Mouse (Mus musculus) erythroid progenitor cell, adult 5-6 weeks (primary cell): ENCODE results near the gene Dtnb. TPM values are rescaled to one million over a fixed set of nuclear protein-coding genes. Genes with fewer than 3 reads are reported as not detected.
A peak's percentile ranks its signal among the peaks of the same experiment; 100 is the strongest.
"Not testable (repeated sequence)": the region's sequence is repeated elsewhere in the genome, so short reads cannot be mapped to it uniquely, and the experiment has no call there.

Experiments used
- ATAC-seq: replicated peaks from 2 replicates; pipeline ENCODE4 v1.8.0; 2016; ENCODE audit warnings: moderate number of reproducible peaks, mild to moderate bottlenecking, moderate TSS enrichment, inconsistent platforms; ENCODE audit not compliant: poor library complexity, low FRiP score, severe bottlenecking
- total RNA-seq, 2 experiments: library from RNA; stranded (forward) in 1 of 2; stranded (reverse) in 1 of 2; fragments of 150-400 nt in 1 of 2; fragments of 186-747, 209-891 nt in 1 of 2; gene quantifications; 2 replicates each; pipeline versions ENCODE4 v1.2.3 to v1.2.4; 2015 to 2017; ENCODE audit warnings: low replicate concordance in 2 of 2

Gene Dtnb
- total RNA-seq, 2 experiments from 2014 or later, result 72.1 to 101 TPM

DNA sequence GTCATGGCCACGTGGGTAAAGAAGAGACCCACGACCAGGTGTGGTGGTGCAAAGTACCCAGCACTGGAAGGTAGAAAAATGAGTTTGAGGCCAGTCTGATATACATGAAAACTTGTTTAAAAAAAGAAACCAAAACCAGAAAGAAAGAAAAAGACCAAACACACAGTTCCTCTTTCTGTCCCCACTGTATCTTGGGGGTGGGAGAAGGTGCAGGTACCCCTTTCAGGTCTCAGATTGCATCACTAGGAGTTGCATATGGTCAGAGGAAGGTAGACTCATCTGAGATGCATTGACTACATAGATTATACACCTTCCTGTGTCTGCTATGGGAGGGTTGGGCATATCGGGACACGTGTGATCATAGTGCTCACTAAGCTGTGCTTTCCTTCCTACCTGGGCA is 85.1 kb downstream of the Dtnb start:
- no peak for ATAC-seq

GRCm38 (mm10) chr12:3657786-3658185 is 85.6 kb downstream of the Dtnb start:
- no peak for ATAC-seq

DNA sequence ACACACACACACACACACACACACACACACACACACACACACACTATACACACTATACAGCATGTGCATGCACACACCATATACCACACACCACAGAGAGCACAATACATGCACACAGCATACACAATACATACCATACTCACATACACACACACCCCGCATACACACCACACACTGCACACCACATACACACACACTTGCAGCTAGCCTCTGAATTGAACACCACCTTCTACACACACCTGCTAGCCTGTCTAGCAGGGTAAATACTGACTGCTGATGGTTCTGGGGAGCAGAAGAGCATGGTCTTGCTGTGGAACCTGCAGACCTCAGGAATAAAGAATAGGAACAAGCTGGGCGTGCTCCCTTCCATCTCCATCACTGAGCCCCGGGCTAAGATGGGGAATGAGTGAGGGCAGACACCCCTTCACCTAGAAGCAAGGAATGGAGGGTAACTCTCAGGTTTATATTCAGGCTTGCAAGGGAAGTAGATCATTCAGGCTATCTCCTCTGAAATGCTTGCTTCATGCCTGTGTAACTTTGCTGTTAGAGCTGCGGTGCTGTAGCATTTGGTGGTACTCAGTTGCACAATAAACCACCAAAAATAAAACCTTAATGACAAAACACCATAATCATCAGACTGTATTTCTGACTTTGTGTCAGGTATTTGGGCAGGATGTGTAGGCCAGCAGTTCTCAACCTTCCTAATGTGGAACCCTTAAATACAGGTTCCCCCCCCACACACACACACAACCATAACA is 87.6 kb downstream of the Dtnb start:
- ATAC-seq, result no peak

GRCm38 (mm10) chr12:3660985-3661635 is 88.9 kb downstream of the Dtnb start:
- ATAC-seq, result no peak

DNA sequence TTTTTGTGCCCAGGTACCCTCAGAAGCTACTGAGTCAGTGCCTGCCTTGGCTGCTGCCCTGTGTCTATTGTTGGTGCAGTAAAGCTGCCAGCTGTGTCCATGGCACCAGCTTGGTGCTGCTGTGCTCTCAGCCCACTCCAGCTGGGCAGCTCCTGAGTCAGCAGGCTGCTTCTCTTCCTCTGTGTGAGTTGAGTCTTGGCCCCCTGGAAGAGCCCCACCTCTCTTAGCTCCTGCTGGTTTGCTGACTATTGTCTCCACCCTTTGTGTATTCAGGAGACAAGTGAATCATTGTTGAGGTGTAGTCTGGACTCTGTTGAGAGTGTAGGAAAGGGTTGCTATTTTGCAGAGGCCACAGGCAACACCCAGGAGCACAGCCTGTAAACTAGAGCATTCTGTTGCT is 90.5 kb downstream of the Dtnb start:
- no peak for ATAC-seq

- no peak for ATAC-seq
Observed at GRCm38 (mm10) chr12:3663386-3663785, 91.2 kb downstream of the Dtnb start.

- no peak for ATAC-seq
Observed at GRCm38 (mm10) chr12:3669971-3670381, 97.8 kb downstream of the Dtnb start.

DNA sequence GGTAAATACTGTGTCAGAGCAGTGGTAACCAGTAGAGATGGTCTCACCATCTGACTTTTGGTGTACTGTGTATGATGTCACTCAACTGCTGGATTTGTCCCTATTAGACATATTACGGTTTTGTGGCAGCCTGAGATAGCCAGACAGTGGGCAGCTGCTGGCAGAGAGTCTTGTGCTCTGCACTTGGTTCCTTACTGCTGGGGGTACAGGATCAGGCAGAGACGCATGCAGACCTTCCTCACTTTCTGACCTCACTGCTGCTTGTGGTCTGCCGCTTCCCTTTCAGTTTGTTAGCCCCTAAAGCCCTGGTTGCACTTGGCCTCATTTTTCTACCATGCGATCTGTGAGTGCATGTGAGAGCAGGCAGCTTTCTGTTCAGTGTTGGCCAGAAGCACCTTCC is 98.9 kb downstream of the Dtnb start:
- 0 out of 2 replicates have a peak, but pooled peaks have one; percentile 19 for ATAC-seq

- ATAC-seq, result no peak
Observed at GRCm38 (mm10) chr12:3672786-3673185, 100.6 kb downstream of the Dtnb start.

GRCm38 (mm10) chr12:3673886-3674285 is 101.7 kb downstream of the Dtnb start:
- no peak for ATAC-seq

DNA sequence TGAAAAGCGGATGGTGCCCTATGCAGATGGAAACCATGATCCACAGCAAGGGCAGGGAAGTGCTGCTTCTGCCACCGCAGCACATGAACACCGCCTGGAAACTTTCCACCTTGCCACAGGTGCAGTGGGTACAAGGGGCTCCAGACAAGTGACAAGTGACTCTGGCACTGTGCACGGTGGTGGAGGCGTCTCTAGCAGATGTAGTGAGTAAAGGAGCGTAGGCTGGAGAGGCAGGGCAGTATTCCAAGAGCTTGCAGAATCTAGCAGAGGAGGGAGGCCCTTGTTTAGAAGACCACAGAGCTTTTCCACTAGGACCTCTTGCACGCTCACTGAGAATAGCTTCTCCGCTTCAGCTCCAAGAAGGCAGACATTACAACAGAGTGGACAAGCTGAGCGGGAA is 102.7 kb downstream of the Dtnb start:
- no peak for ATAC-seq

GRCm38 (mm10) chr12:3680721-3681120 is 108.5 kb downstream of the Dtnb start:
- no peak for ATAC-seq

DNA sequence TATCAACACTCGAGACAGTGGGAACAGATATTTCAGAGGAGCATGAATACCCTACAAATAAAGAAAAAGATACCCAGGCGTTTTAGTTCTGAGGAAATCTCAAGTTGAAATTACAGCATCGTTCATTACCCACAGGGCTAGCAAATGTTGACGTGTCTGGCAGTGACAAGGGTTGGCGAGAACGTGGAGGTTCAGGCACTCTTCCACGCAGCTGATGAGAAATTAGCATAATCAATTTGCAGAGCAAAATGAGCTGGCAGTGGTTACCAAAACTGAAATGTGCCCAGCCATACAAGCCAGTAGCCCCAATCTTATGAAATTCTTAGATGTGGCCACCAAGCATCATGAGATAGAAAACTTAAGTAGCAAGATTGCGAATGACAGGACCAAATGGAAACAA is 110.9 kb downstream of the Dtnb start:
- ATAC-seq, result no peak

DNA sequence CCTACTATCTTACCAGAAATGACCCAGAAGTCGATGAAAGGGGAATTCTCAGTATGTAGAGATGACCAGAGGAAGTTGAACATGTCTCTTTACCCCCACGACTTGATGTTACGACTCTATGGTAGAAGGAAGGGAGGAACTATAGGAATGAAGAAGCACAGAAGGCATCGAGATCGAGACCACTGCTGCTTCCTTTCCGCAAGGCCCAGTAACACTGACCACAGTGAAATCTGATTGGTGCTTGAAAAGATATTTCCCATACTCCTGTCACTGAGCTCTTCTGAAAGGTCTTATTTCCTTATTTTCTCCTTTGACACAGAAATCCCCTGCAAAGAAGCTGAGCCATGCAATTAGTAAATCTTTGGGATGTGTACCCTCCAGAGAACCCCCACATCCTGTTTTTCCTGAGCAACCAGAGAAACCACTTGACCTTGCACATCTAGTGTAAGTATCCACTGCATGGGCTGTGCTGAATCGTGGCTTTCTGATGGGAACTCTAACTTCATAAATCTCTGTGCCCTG is 114.3 kb downstream of the Dtnb start:
- no peak for ATAC-seq

DNA sequence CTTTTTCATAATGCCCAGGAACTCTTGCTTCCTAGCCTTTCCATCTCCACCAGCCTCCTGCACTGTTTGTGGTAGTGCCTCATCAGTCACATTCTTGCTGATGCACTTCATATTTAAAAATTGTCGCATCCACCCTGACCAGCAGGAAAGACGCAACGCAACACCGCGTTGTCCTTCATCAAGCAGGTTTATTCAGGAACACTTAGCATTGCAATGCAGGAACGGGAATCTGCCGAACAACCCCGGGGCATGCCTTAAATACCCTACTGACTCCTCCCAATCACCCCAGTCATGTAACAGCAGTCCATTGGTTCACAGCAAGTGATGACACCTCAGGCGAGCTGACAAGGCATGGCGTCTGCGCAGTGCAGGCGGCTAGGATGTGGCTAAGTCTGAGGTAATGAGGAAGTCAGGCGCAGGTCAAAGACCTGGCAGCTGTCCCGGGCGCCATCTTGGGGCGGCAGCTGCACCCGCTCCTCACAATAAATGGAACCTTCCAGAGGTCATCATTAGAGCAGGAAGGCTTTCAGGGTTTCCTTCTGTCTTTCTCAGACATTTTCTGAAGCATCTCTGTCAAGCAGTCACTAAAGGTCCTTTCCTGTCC is 118.8 kb downstream of the Dtnb start:
- not testable (repeated sequence) for ATAC-seq

DNA sequence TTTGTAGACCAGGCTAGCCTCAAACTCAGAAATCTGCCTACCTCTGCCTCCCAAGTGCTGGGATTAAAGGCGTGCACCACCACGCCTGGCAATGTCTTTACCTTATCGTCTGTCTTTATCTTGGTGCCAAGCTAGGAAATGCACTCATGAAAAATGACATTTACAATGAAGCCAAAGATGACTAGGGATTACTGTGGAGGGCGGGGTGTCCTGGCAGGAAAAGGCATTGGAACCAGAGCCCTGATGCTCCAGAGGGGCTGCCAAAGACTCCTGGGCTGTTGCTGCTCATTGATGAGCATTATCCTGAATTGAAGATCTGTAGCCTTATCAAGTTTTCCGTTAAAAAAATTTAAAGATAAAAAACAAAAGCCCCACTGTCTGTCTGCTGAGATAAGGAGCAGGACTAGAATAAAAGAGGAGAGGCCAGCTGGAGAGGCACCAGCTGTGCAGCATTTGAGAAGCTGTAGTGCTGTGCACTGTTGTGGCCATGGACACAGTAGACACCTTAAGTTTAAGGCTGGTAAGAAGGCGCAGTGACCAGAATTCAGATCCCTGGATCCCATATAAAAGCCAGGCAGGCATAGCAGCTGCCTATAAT is 120.7 kb downstream of the Dtnb start:
- ATAC-seq, result no peak

DNA sequence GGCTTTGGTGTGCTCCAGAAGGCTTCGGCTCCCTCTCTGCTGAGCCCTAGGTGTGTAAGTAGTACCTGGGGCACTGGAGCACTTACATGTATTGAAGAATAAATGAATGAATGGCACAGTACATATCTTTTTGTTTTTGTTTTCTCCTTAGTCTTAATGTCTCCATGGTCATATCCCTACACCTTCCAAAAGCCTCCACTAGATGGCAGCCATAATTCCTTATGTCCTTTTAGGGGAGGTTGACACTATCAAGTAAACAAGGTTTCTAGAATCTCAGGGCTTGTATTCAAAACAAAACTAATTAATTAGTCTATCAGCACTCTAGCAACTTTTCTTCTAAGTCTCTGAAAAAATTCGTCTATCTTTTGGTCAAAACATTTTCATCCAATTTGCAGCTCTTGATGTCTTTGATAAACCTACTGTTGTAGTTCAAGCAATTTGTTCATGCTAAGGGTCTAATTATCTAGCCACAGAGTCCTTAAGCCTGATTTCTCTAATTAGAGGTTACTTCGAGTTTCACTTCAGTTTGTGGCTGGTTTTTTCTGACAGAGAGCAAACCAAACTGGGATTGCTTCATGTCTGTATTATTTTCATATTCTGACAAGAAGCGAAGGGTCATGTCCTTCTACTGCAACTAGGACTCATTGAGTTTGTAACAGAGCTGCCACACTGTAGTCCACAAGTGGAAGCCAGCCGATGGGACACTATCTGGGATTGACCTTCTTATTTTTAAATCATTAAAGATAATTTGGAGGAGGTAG is 123.7 kb downstream of the Dtnb start:
- ATAC-seq, result no peak

DNA sequence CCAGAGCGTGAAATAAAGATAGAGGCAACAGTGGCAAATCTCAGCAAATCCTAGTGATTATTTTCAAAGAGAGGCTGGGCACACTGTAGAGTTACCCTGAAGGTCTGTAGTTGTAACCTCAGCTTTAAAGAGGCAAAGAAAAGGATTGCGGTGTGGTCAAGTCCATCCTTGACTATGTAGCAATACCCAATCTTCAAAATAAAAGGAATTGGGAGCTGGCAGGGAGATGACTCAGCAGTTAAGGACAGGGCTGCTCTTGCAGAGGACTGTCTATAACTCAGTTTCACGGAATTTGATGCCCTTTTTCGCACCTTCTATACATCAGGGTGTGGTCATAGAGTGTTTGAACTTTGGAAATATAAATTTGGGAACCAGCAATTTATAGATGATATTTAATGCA is 128.3 kb downstream of the Dtnb start:
- no peak for ATAC-seq

- ATAC-seq, result no peak
Observed at GRCm38 (mm10) chr12:3702903-3703302, 130.7 kb downstream of the Dtnb start.
